Mouse (Mus musculus): ENCODE measurements around the gene Sgip1. TPM values are rescaled to one million over a fixed set of nuclear protein-coding genes. Genes with fewer than 3 reads are reported as not detected.
A peak's percentile ranks its signal among the peaks of the same experiment; 100 is the strongest.

The Sgip1 gene
- polyA plus RNA-seq, 1 experiment from 2014 or later, result 75.2 TPM

- 83% methylated on average over 11 of the region's 11 CpGs for WGBS
- H3K36me3 ChIP-seq (replicated peaks), result no peaks in the 10 kb centered on the region
- no peak overlapping the region for H3K4me2 ChIP-seq
- no peaks in the 10 kb centered on the region for H3K4me1 ChIP-seq
- H3K9me3 ChIP-seq, result no peaks in the 10 kb centered on the region
- no peak overlapping the region for H3K9ac ChIP-seq
- no peaks in the 10 kb centered on the region for H3K27me3 ChIP-seq (replicated peaks)
- H3K4me3 ChIP-seq, result no peak overlapping the region
- H3K27ac ChIP-seq, result no peak overlapping the region
- no peak for ATAC-seq (replicated peaks)
These were observed 249.7 kb downstream of the Sgip1 start for GRCm38 (mm10) chr4:102990595-102991340.

- no peaks in the 10 kb centered on the region for H3K9me3 ChIP-seq
- no peak overlapping the region for H3K27ac ChIP-seq
- H3K4me1 ChIP-seq, result no peaks in the 10 kb centered on the region
- H3K4me3 ChIP-seq, result no peak overlapping the region
- no peaks in the 10 kb centered on the region for H3K27me3 ChIP-seq (replicated peaks)
- H3K9ac ChIP-seq, result no peak overlapping the region
- ATAC-seq (replicated peaks), result no peak
- H3K4me2 ChIP-seq, result no peak overlapping the region
- WGBS, result 69% methylated on average over 3 of the region's 3 CpGs
- no peaks in the 10 kb centered on the region for H3K36me3 ChIP-seq (replicated peaks)
These were observed 250.6 kb downstream of the Sgip1 start for GRCm38 (mm10) chr4:102991685-102992084.

GRCm38 (mm10) chr4:103004681-103005080 lies 263.6 kb downstream of the Sgip1 start:
- peaks cover 9% of the 10 kb centered on the region; the same call in 1 of the 2 replicates for H3K4me1 ChIP-seq
- ATAC-seq (replicated peaks), result no peak; the same call in 1 of the 2 replicates
- no peak overlapping the region for H3K27ac ChIP-seq
- H3K4me2 ChIP-seq, result no peak overlapping the region
- no peak overlapping the region for H3K4me3 ChIP-seq
- no peaks in the 10 kb centered on the region for H3K36me3 ChIP-seq (replicated peaks)
- WGBS, result 73% methylated on average over 4 of the region's 4 CpGs
- no peaks in the 10 kb centered on the region for H3K9me3 ChIP-seq
- H3K27me3 ChIP-seq (replicated peaks), result no peaks in the 10 kb centered on the region
- no peak overlapping the region for H3K9ac ChIP-seq

GRCm38 (mm10) chr4:103005190-103005945 lies 264.3 kb downstream of the Sgip1 start:
- Histone ChIP-seq H3K4me1 (peaks cover 9% of the 10 kb centered on the region; the same call in 1 of the 2 replicates), H3K9me3 (no peaks in the 10 kb centered on the region), H3K4me3 (no peak overlapping the region), H3K27ac (no peak overlapping the region), H3K27me3 (replicated peaks) (no peaks in the 10 kb centered on the region), H3K36me3 (replicated peaks) (no peaks in the 10 kb centered on the region), H3K9ac (no peak overlapping the region), H3K4me2 (no peak overlapping the region)
- WGBS, result 66% methylated on average over 15 of the region's 15 CpGs
- no peak for ATAC-seq (replicated peaks)

- H3K4me2 ChIP-seq, result no peak overlapping the region
- H3K27me3 ChIP-seq (replicated peaks), result no peaks in the 10 kb centered on the region
- no peak overlapping the region for H3K9ac ChIP-seq
- H3K36me3 ChIP-seq (replicated peaks), result no peaks in the 10 kb centered on the region
- no peak for ATAC-seq (replicated peaks)
- peaks cover 9% of the 10 kb centered on the region; the same call in 1 of the 2 replicates for H3K4me1 ChIP-seq
- peak overlapping the region; percentile 60; the same call in 1 of the 2 replicates for H3K27ac ChIP-seq
- no peaks in the 10 kb centered on the region for H3K9me3 ChIP-seq
- no peak overlapping the region for H3K4me3 ChIP-seq
- whole genome bisulfite sequencing, result 61% methylated on average over 5 of the region's 5 CpGs
These were observed 265.2 kb downstream of the Sgip1 start for GRCm38 (mm10) chr4:103006266-103006665.

GRCm38 (mm10) chr4:103006943-103007418 lies 265.9 kb downstream of the Sgip1 start:
- Histone ChIP-seq H3K4me2 (no peak overlapping the region), H3K4me3 (no peak overlapping the region), H3K27ac (peak overlapping the region; percentile 60), H3K36me3 (replicated peaks) (no peaks in the 10 kb centered on the region), H3K4me1 (peaks cover 14% of the 10 kb centered on the region), H3K9ac (no peak overlapping the region), H3K9me3 (no peaks in the 10 kb centered on the region), H3K27me3 (replicated peaks) (no peaks in the 10 kb centered on the region)
- WGBS, result 12% methylated on average over 4 of the region's 4 CpGs
- ATAC-seq (replicated peaks), result peak; percentile 51; the same call in 1 of the 2 replicates

GRCm38 (mm10) chr4:103010734-103011133 lies 269.6 kb downstream of the Sgip1 start:
- WGBS, result 95% methylated on average over 4 of the region's 4 CpGs
- Histone ChIP-seq H3K36me3 (replicated peaks) (no peaks in the 10 kb centered on the region), H3K27ac (no peak overlapping the region), H3K4me1 (peaks cover 26% of the 10 kb centered on the region), H3K4me2 (no peak overlapping the region), H3K9me3 (no peaks in the 10 kb centered on the region), H3K27me3 (replicated peaks) (no peaks in the 10 kb centered on the region), H3K9ac (no peak overlapping the region), H3K4me3 (no peak overlapping the region)
- no peak for ATAC-seq (replicated peaks)

GRCm38 (mm10) chr4:103011823-103012222 lies 270.7 kb downstream of the Sgip1 start:
- H3K27me3 ChIP-seq (replicated peaks), result no peaks in the 10 kb centered on the region
- H3K4me3 ChIP-seq, result peak overlapping the region; percentile 16; the same call in 1 of the 2 replicates
- peak overlapping the region; percentile 39 for H3K4me2 ChIP-seq
- no peaks in the 10 kb centered on the region for H3K9me3 ChIP-seq
- H3K36me3 ChIP-seq (replicated peaks), result no peaks in the 10 kb centered on the region
- peak overlapping the region; percentile 76 for H3K27ac ChIP-seq
- 23% methylated on average over 7 of the region's 7 CpGs for WGBS
- peaks cover 23% of the 10 kb centered on the region for H3K4me1 ChIP-seq
- no peak overlapping the region for H3K9ac ChIP-seq
- ATAC-seq (replicated peaks), result peak; percentile 92

GRCm38 (mm10) chr4:103013490-103013889 lies 272.4 kb downstream of the Sgip1 start:
- 0 out of 2 replicates have a peak overlapping the region, but pooled peaks have one; percentile 4 for H3K4me2 ChIP-seq
- 0% methylated on average over 4 of the region's 4 CpGs for WGBS
- no peak overlapping the region for H3K9ac ChIP-seq
- no peak overlapping the region for H3K4me3 ChIP-seq
- H3K27ac ChIP-seq, result no peak overlapping the region
- no peaks in the 10 kb centered on the region for H3K27me3 ChIP-seq (replicated peaks)
- ATAC-seq (replicated peaks), result no peak; the same call in 1 of the 2 replicates
- peaks cover 17% of the 10 kb centered on the region for H3K4me1 ChIP-seq
- no peaks in the 10 kb centered on the region for H3K36me3 ChIP-seq (replicated peaks)
- H3K9me3 ChIP-seq, result no peaks in the 10 kb centered on the region

Other genes starting within 250 kb of the Sgip1 start
- 1.3 and 1.5 TPM in 2 replicates for gene Tctex1d1, start 237.3 kb downstream of the Sgip1 start, polyA plus RNA-seq (2015; fragmentation: Nextera tagmentation; extraction: Ambion mirVana)